Mouse (Mus musculus) kidney, adult 10 weeks (tissue): Measurements from ENCODE around the gene Ramac. TPM values are rescaled to one million over a fixed set of nuclear protein-coding genes. Genes with fewer than 3 reads are reported as not detected.

Experiments used
- polyA plus RNA-seq: library from polyadenylated mRNA; stranded (reverse); fragments of 350-450 nt; fragmentation: Illumina TruSeq; extraction: RNeasy Lipid Tissue Mini Kit (QIAGEN cat#74804); gene quantifications from one replicate; pipeline ENCODE4 v1.2.3, GENCODE M21; 2014; ENCODE audit warnings: low read depth, low replicate concordance

Gene Ramac
- 203 TPM for polyA plus RNA-seq

DNA sequence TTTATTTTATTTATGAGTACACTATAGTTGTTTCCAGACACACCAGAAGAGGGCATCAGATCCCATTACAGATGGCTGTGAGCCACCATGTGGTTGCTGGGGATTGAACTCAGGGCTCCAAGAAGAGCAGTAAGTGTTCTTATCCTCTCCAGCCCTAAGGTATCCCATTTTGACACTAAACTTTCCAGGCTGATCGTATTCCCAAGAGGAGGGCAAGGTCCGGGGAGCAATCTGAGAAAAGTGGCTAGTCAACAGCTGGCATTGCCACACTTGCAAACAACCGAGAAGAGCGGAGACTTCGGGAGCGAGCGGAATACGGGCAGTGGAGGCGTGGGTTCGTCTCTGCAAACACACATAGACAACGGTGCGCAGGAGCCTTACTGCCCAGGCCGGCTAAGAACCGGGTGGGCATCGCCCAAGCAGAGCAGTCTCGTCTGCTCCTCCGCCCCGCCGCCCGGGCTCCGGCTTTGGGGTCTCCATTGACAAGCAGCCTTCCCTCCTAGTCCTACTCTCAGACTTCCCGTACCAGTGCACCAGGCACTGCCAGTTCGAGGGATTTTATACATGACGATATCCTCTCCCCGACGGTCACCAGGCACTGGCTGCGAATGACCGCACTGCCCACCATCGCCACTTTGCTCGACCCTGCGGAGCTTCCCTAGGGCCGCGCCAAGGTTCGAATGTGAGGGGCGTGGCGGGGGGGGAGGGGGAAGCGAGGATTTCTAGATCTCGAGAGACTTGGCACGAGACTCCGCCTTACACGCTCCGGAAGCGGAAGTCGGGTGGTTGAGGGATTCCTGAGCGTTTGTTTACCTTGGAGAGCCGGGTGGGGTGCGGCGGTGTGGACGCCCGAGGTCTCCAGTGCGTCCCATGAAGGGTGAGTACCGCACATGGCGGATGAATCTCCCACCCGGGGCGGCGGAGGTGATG, at the start of gene Ramac:
Gene Ramac (plus strand): TSS at position 746 of the 930 bp plus-strand sequence.

DNA sequence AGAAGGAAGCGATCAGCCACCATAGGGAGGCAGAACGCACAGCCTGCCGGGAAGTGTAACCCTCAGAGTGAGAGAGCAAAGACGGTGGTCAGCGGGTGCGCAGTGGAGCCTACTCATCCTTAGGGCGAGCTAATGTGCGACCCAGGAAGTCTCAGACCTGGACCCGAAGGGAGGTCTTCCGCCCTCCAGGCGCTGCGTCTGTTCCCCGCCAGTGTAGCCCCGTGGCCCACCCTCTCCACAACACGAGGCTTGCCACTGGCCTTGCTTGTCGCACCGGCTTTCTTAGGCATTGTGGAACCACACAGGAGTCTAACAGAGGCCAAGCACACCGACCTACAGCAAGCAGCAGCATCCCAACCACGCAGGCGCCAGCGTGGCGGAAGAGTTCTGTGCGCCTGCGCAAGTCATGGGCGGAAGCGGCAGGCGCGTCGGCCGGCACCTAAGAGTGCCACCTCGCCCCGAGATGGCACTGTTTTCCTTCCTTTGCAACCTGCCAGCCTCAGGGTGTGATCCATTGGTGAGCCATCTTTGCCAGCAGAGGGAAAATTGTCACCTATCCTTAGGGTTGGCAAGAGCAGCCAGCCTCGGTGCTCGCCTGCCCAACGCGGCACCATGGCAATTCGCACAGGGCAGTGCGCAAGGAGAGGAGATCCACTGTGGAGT, 26.5 kb downstream of the Ramac start, which contains the start of gene 3110040N11Rik:
Gene 3110040N11Rik (minus strand): TSS at position 384 of the 663 bp plus-strand sequence.

Other genes starting within 250 kb of the Ramac start
- not detected for gene Fsd2, start 196.0 kb upstream of the Ramac start, polyA plus RNA-seq
- gene Whamm, start 191.7 kb upstream of the Ramac start, polyA plus RNA-seq = 7.3 TPM
- 0.36 TPM for gene Homer2, start 55.4 kb upstream of the Ramac start, polyA plus RNA-seq
- gene 3110040N11Rik, start 26.6 kb downstream of the Ramac start, polyA plus RNA-seq = 9.2 TPM
- 222 TPM for gene Btbd1, start 66.5 kb downstream of the Ramac start, polyA plus RNA-seq
- gene Gm10160, start 92.9 kb downstream of the Ramac start, polyA plus RNA-seq = not detected
- 9.7 TPM for gene Tm6sf1, start 96.1 kb downstream of the Ramac start, polyA plus RNA-seq
- 15.6 TPM for gene Hdgfl3, start 171.5 kb downstream of the Ramac start, polyA plus RNA-seq
- gene Bnc1, start 229.4 kb downstream of the Ramac start, polyA plus RNA-seq = not detected